Mouse (Mus musculus): ENCODE results near the gene Vmn2r76.
"Not testable (repeated sequence)": the region's sequence is repeated elsewhere in the genome, so short reads cannot be mapped to it uniquely, and the experiment has no call there.

Gene Vmn2r76

DNA sequence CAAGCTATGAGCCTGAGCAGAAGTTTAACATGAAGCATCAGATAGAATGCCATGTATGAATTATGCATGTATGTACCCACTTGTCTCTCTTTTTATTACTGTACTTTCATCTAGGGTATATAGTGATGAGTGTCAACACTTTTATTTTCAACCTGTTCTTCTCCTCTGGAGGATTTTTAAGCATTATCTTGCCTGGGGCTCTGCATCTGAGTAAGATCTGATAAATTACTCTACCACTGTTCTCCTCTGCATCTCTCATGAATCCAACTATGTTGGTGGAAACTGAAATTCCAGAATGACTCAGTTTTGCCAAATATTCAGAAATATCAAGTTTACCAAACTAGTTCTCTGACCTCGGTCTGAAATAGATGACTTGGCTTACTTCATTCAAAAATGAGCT, at the start of gene Vmn2r76:
Vmn2r76 (minus strand) TSS at position 101 of the 400 bp plus-strand sequence.
- in situ Hi-C loops (cut with MboI, MseI): no loop called here

DNA sequence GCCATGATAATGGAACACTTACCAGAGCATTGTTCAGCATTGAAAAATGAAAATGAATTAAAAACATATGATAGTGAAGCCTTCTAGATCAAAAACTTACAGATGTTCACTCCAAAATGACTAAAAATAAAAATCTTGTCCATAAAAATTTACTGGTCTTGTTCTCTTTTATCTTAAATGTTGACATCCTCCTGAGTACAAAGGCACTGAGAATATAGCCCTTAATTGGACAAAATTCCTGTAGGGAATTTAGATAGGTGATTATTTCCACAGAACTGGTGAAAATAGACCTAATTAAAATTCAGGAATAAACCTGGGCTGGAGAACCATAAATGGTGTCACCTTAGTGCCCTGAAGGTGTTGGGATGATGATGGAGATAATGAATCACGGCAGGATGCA, 31.0 kb upstream of the Vmn2r76 start, which contains the start of gene Olfr310:
Olfr310 (minus strand) TSS at position 101 of the 400 bp plus-strand sequence.
- in situ Hi-C loops (cut with MboI, MseI): no loop called here

DNA sequence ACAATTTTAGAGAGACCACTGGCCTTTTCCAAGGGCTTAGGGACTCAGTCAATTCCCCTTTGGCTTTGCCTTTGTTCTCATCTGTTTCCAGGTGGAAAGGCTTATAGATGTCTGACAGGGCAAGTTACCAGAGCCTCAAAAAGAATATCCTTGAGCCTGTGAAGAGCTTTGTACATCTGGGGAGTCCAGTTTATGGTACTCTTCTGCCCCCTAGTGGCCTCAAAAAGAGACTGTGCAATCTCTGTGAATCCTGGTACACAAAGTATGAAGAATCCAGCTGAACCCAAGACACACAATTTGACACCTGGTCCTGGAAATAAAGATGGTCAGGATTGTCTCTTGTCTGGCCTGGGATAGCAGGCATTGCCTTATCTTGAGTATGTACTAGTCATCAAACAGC, 34.8 kb downstream of the Vmn2r76 start:
- in situ Hi-C loops (cut with MboI, MseI): no loop called here

DNA sequence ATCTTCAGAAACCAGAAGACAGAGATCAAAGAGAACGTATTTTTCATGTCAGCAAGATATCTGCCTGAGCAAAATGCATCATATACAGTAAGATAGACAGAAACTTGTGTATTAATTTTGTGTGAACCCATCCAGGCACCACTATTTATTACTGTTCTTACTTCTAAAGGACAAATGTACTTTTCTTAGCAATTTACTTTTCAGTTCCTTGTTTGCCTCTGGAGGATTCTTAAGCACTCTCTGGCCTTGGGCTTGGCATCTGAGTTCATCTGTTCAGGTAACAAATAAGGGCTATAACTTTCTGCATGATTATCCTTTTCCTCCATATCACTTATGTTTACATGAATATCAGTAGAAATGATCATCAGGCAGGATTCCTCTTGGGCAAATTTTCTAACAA, 74.4 kb downstream of the Vmn2r76 start, which contains the start of gene Vmn2r75:
Vmn2r75 (minus strand) TSS at position 101 of the 400 bp plus-strand sequence.
- in situ Hi-C loops (cut with MboI, MseI): not testable (repeated sequence)

All from T-helper 1 cell (primary cell).